Mouse (Mus musculus): ENCODE measurements around the gene Simc1.

DNA sequence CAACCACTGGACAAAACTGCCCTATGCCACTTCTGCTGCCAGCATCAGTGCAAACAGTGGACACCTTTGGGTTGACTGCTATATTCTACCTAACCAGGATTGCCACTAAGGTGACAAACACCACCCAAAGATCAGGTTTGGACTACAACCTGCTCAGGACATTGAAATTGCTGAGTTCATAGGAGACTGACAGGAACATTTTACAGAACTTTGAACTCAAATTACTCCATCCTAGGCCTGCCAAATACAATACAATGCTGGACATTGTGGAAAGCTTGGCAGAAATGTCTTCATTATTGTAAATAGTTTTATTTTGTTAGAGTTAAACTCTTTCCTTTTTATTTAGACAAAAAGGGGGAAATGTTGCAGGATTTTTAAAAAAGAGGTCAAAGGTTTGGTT lies 17.6 kb downstream of the Simc1 start:
- no peak for TF ChIP-seq CTCF (IDR thresholded peaks at IDR 0.05; ENCODE audit: low read depth, low read length)
- no peak for TF ChIP-seq POLR2A (IDR thresholded peaks at IDR 0.05; ENCODE audit: extremely low read depth, insufficient read depth, low read length)
